In the genomic region with DNA sequence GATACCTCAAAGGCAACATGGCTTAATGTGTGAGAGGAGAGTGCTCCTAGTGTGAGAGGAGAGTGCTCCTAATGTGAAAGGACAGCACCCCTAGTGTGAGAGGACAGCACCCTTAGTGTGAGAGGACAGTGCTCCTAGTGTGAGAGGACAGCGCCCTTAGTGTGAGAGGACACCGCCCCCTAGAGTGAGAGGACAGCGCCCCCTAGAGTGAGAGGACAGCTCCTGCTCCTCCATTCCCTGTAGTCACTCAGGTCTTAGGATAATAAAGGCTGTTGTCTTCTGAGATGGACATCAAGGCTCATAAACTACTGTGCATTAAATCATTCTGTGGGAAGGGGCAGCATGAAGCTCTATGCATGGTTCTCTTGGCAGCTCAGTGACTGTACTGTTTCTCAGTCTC, we compare ENCODE assay signal across 9 mouse cellular contexts. TPM values are rescaled to one million over a fixed set of nuclear protein-coding genes. Genes with fewer than 3 reads are reported as not detected.
DNase-seq lines count a peak whose midpoint lies in the region; ATAC-seq lines count a peak whose summit lies in the region.
"Had no signal": no experiment of that assay in that cellular context is flagged by ENCODE, and none has a peak within 500 bp of the region (broad histone marks: within the 10 kb centered on the region; RNA-seq: fewer than 3 reads in every experiment).

No protein-coding gene starts in this region.

- no peak overlapping the region for H3K4me3 ChIP-seq in kidney, embryonic 14.5 days (ENCODE audit: low read length)
- no peak overlapping the region for H3K4me3 ChIP-seq in limb, embryonic 10.5 days
- H3K4me3 ChIP-seq in forebrain, embryonic 13.5 days = no peak overlapping the region

- H3K27me3 ChIP-seq in kidney, embryonic 14.5 days (ENCODE audit: control insufficient read depth, insufficient read depth, low read length) = no peaks in the 10 kb centered on the region
- no peaks in the 10 kb centered on the region for H3K27me3 ChIP-seq in splenic B cell, adult 2 months (ENCODE audit: control insufficient read depth, insufficient read depth, low read length, poor library complexity, severe bottlenecking)
- 0 out of 2 replicates have a peak, but pooled peaks cover 4% of the 10 kb centered on the region for H3K27me3 ChIP-seq in limb, embryonic 10.5 days (ENCODE audit: low read depth, poor library complexity, severe bottlenecking)
- no peaks in the 10 kb centered on the region for H3K27me3 ChIP-seq in forebrain, embryonic 13.5 days

- H3K27ac ChIP-seq in kidney, embryonic 14.5 days (ENCODE audit: low read depth, low read length) = no peak overlapping the region
- H3K27ac ChIP-seq in limb, embryonic 10.5 days = no peak overlapping the region
- no peak overlapping the region for H3K27ac ChIP-seq in forebrain, embryonic 13.5 days

- H3K4me1 ChIP-seq in kidney, embryonic 14.5 days (ENCODE audit: control insufficient read depth, insufficient read depth, low read length) = no peaks in the 10 kb centered on the region
- H3K4me1 ChIP-seq in limb, embryonic 10.5 days = no peaks in the 10 kb centered on the region
- H3K4me1 ChIP-seq in forebrain, embryonic 13.5 days = no peaks in the 10 kb centered on the region

- H3K36me3 ChIP-seq in kidney, embryonic 14.5 days (ENCODE audit: control insufficient read depth, insufficient read depth, low read length) = no peaks in the 10 kb centered on the region
- H3K36me3 ChIP-seq in splenic B cell, adult 2 months (ENCODE audit: control insufficient read depth, insufficient read depth, low read length, poor library complexity, severe bottlenecking) = no peaks in the 10 kb centered on the region
- no peaks in the 10 kb centered on the region for H3K36me3 ChIP-seq in limb, embryonic 10.5 days
- no peaks in the 10 kb centered on the region for H3K36me3 ChIP-seq in forebrain, embryonic 13.5 days (ENCODE audit: poor library complexity, severe bottlenecking)

- no peak for ATAC-seq in kidney, embryonic 14.5 days (ENCODE audit: low FRiP score, low TSS enrichment)
- ATAC-seq in forebrain, embryonic 13.5 days = no peak

- H3K9ac ChIP-seq in kidney, embryonic 14.5 days (ENCODE audit: low read depth, low read length) = no peak overlapping the region
- no peak overlapping the region for H3K9ac ChIP-seq in forebrain, embryonic 13.5 days

- DNase-seq in kidney, adult 18-20 months = peak; percentile 67
- peak; percentile 41 for DNase-seq in Muller cell, postnatal 12 days (ENCODE audit: inconsistent ontology term)
- DNase-seq in cerebellum, adult 9-11 months = peak; percentile 53
- DNase-seq in kidney, postnatal 10 days = peak; percentile 66
- DNase-seq in splenic B cell, adult 2 months (ENCODE audit: low read depth, low spot score) = peak; percentile 24
- DNase-seq in limb, embryonic 10.5 days (ENCODE audit: low spot score) = no peak

- H3K9me3 ChIP-seq in kidney, embryonic 14.5 days (ENCODE audit: control insufficient read depth, low read length) = no peaks in the 10 kb centered on the region
- no peaks in the 10 kb centered on the region for H3K9me3 ChIP-seq in limb, embryonic 10.5 days (replicated peaks)
- H3K9me3 ChIP-seq in forebrain, embryonic 13.5 days (replicated peaks) = no peaks in the 10 kb centered on the region

- 21% methylated on average over 3 of the region's 3 CpGs for WGBS in kidney, embryonic 14.5 days
- 20% methylated on average over 3 of the region's 3 CpGs for WGBS in limb, embryonic 10.5 days
- 24% methylated on average over 3 of the region's 3 CpGs for WGBS in forebrain, embryonic 13.5 days

- no peak overlapping the region for H3K4me2 ChIP-seq in kidney, embryonic 14.5 days (replicated peaks; ENCODE audit: low read depth, low read length)
- no peak overlapping the region for H3K4me2 ChIP-seq in forebrain, embryonic 13.5 days

RNA-seq across cellular contexts. Expression of a gene that starts 12.1 kb away (rescaled TPM):
- 0.77 and 1.3 TPM in 2 replicates for polyA plus RNA-seq in kidney, embryonic 14.5 days (2014; fragmentation: Nextera tagmentation; extraction: Ambion mirVana)
- polyA plus RNA-seq in limb, embryonic 10.5 days (2016; fragmentation: Nextera tagmentation; extraction: Ambion mirVana) = 0.15 and 0.24 TPM in 2 replicates
- 0.63 and 0.83 TPM in 2 replicates for polyA plus RNA-seq in forebrain, embryonic 13.5 days (2015; fragmentation: Nextera tagmentation; extraction: Ambion mirVana)

RNA-seq across cellular contexts. Expression of a gene that starts 15.1 kb away (rescaled TPM):
- 0.21 and 1.4 TPM in 2 replicates for polyA plus RNA-seq in kidney, embryonic 14.5 days (2014; fragmentation: Nextera tagmentation; extraction: Ambion mirVana)
- 0.11 TPM in 1 of 2 replicates, not detected in the other for polyA plus RNA-seq in limb, embryonic 10.5 days (2016; fragmentation: Nextera tagmentation; extraction: Ambion mirVana)
- not detected in 2 replicates for polyA plus RNA-seq in forebrain, embryonic 13.5 days (2015; fragmentation: Nextera tagmentation; extraction: Ambion mirVana)

RNA-seq across cellular contexts. Expression of a gene that starts 21.8 kb away (rescaled TPM):
- 219 and 258 TPM in 2 replicates for polyA plus RNA-seq in kidney, embryonic 14.5 days (2014; fragmentation: Nextera tagmentation; extraction: Ambion mirVana)
- polyA plus RNA-seq in limb, embryonic 10.5 days (2016; fragmentation: Nextera tagmentation; extraction: Ambion mirVana) = 168 and 182 TPM in 2 replicates
- polyA plus RNA-seq in forebrain, embryonic 13.5 days (2015; fragmentation: Nextera tagmentation; extraction: Ambion mirVana) = 241 and 243 TPM in 2 replicates

RNA-seq across cellular contexts. Expression of a gene that starts 23.0 kb away (rescaled TPM):
- 14.5 and 15.7 TPM in 2 replicates for polyA plus RNA-seq in kidney, embryonic 14.5 days (2014; fragmentation: Nextera tagmentation; extraction: Ambion mirVana)
- polyA plus RNA-seq in limb, embryonic 10.5 days (2016; fragmentation: Nextera tagmentation; extraction: Ambion mirVana) = 9.2 and 10.2 TPM in 2 replicates
- polyA plus RNA-seq in forebrain, embryonic 13.5 days (2015; fragmentation: Nextera tagmentation; extraction: Ambion mirVana) = 10.7 and 16.0 TPM in 2 replicates

RNA-seq across cellular contexts. Expression of a gene that starts 43.6 kb away (rescaled TPM):
- polyA plus RNA-seq in kidney, embryonic 14.5 days (2014; fragmentation: Nextera tagmentation; extraction: Ambion mirVana) = not detected in 2 replicates
- polyA plus RNA-seq in limb, embryonic 10.5 days (2016; fragmentation: Nextera tagmentation; extraction: Ambion mirVana) = not detected in 2 replicates
- not detected in 2 replicates for polyA plus RNA-seq in forebrain, embryonic 13.5 days (2015; fragmentation: Nextera tagmentation; extraction: Ambion mirVana)
- polyA plus RNA-seq: lung, embryonic 16.5 days had no signal
